Mouse (Mus musculus) bone marrow, adult 2 months (tissue): ENCODE data around the gene Hoxd11.

ENCODE experiments used
- CTCF ChIP-seq: fragments of 200-500 bp; IDR thresholded peaks from 2 replicates; pipeline ENCODE4 v1.5.1; 2011; ENCODE audit warnings: low read length, control low read depth; ENCODE audit not compliant: control insufficient read depth, insufficient read depth
- POLR2A ChIP-seq: fragments of 200-500 bp; IDR thresholded peaks from 2 replicates; pipeline ENCODE4 v1.6.1; 2011; ENCODE audit warnings: low read depth, mild to moderate bottlenecking, control low read depth, low read length, borderline replicate concordance; ENCODE audit not compliant: control insufficient read depth

DNA sequence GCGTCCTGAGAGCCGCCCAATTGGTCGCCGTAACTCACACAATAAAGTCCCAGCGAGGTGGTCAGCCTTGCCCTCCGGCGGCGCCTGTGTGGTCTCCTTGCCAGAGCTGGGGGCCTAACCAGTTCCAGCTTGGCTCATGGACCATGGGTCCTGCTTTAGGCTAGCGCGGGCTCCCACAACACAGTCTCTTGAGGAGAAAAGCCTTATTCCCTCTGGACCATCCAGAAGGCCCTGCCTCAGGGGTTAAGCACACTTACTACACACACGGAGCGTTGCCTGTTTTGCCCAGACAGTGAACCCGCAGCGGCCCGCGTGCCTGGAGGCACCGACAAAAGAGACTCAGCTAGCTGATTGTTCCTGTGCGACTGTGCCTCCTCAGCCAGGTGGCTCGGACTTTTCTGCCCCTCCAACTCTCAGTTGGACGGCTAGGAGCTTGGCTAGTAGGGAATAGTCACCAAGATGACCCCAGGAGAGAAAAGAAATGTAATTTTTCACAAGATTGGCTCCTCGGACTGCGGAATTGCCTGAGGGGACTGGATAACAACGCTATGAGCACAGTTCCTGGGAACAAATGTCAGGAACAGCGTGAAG is 5.4 kb upstream of the Hoxd11 start:
- TF ChIP-seq POLR2A (no peak), CTCF (no peak)
